Mouse (Mus musculus) forebrain, embryonic 11.5 days (tissue): ENCODE measurements around the gene Ccndbp1. TPM values are rescaled to one million over a fixed set of nuclear protein-coding genes. Genes with fewer than 3 reads are reported as not detected.

Source experiments
- microRNA-seq: library from miRNA; unstranded; fragments of <30 nt; microRNA quantifications from one replicate; pipeline ENCODE4, GENCODE M21; 2016; ENCODE audit not compliant: insufficient number of aligned reads
- polyA plus RNA-seq: library from polyadenylated mRNA; unstranded; fragments of >200 nt; fragmentation: Nextera tagmentation; extraction: Ambion mirVana; gene quantifications from 2 replicates; pipeline ENCODE4 v1.2.1, GENCODE M21; 2014

The Ccndbp1 gene
- polyA plus RNA-seq, 1 experiment from 2014 or later = 43.3 TPM

Small RNA genes lying within 50 kb of the gene (microRNA-seq; reads per million reads assigned to microRNA genes)
- gene Gm44325 = not detected

Other genes starting within 250 kb of the Ccndbp1 start
- 7.8 and 11.9 TPM in 2 replicates for gene Cdan1, start 158.3 kb upstream of the Ccndbp1 start, polyA plus RNA-seq
- gene Ttbk2, start 157.8 kb upstream of the Ccndbp1 start, polyA plus RNA-seq = 11.2 and 11.3 TPM in 2 replicates
- gene Ubr1, start 37.7 kb upstream of the Ccndbp1 start, polyA plus RNA-seq = 25.1 TPM in 2 replicates
- gene Tmem62, start 31.4 kb upstream of the Ccndbp1 start, polyA plus RNA-seq = 3.4 and 4.9 TPM in 2 replicates
- gene Epb42, start 28.7 kb downstream of the Ccndbp1 start, polyA plus RNA-seq = 7.6 and 8.4 TPM in 2 replicates
- not detected in 2 replicates for gene Tgm5, start 77.4 kb downstream of the Ccndbp1 start, polyA plus RNA-seq
- not detected in 2 replicates for gene Tgm7, start 101.4 kb downstream of the Ccndbp1 start, polyA plus RNA-seq
- gene Adal, start 132.0 kb downstream of the Ccndbp1 start, polyA plus RNA-seq = 28.7 and 33.2 TPM in 2 replicates
- 20.2 and 23.3 TPM in 2 replicates for gene Lcmt2, start 132.2 kb downstream of the Ccndbp1 start, polyA plus RNA-seq
- 84.5 and 84.8 TPM in 2 replicates for gene Tubgcp4, start 162.3 kb downstream of the Ccndbp1 start, polyA plus RNA-seq
- gene Zscan29, start 162.7 kb downstream of the Ccndbp1 start, polyA plus RNA-seq = 15.4 and 15.6 TPM in 2 replicates